Mouse (Mus musculus): ENCODE data around the gene Gm20661. TPM values are rescaled to one million over a fixed set of nuclear protein-coding genes. Genes with fewer than 3 reads are reported as not detected.

Gene Gm20661
- polyA plus RNA-seq, 1 experiment from 2014 or later: 3.4 TPM

- Histone ChIP-seq H3K4me1 (replicated peaks; ENCODE audit: control insufficient read depth, insufficient read depth, low read length) (peaks cover 10% of the 10 kb centered on the region), H3K9me3 (ENCODE audit: control insufficient read depth, low read length) (no peaks in the 10 kb centered on the region), H3K4me3 (ENCODE audit: low read length) (no peak overlapping the region), H3K9ac (ENCODE audit: low read length) (no peak overlapping the region), H3K4me2 (ENCODE audit: low read depth, low read length) (no peak overlapping the region), H3K36me3 (ENCODE audit: control insufficient read depth, insufficient read depth, low read length) (no peaks in the 10 kb centered on the region), H3K27me3 (ENCODE audit: control insufficient read depth, insufficient read depth, low read depth, low read length) (no peaks in the 10 kb centered on the region), H3K27ac (ENCODE audit: low read length) (no peak overlapping the region)
- ATAC-seq (ENCODE audit: low read depth): no peak
- WGBS: 58% methylated on average over 3 of the region's 3 CpGs
Measured at GRCm38 (mm10) chr9:107987950-107988349, 5.1 kb downstream of the Gm20661 start.

DNA sequence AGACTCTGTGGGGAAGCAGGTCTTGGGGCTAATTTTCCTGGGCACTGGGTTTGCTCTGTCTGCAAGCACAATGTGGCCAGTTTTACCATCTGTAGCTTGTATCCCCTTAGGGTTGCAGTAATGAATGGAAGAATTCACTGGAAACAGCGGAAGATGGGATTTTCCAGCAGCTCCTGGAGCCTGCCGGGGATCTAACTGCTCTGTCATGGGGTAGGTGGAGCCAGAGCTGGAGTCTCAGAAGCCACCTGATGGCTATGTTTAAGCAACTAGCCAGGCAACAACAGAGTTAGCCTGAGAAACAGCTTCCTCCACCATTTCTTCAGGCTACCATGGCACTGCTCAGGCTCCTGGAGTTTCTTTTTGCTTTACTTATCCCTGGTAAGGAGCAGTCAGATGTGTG, 9.3 kb downstream of the Gm20661 start, which contains the start of gene Cdhr4:
TSS of gene Cdhr4 (plus strand) at position 301 of the 400 bp plus-strand sequence.
- 68% methylated on average over 2 of the region's 2 CpGs for WGBS
- Histone ChIP-seq H3K9ac (ENCODE audit: low read length) (no peak within 1 kb of the TSS), H3K36me3 (ENCODE audit: control insufficient read depth, insufficient read depth, low read length) (no peaks in the 10 kb centered on the region), H3K27ac (ENCODE audit: low read length) (no peak within 1 kb of the TSS), H3K4me3 (ENCODE audit: low read length) (no peak within 1 kb of the TSS), H3K4me1 (replicated peaks; ENCODE audit: control insufficient read depth, insufficient read depth, low read length) (no peaks in the 10 kb centered on the region), H3K9me3 (ENCODE audit: control insufficient read depth, low read length) (no peaks in the 10 kb centered on the region), H3K4me2 (ENCODE audit: low read depth, low read length) (no peak within 1 kb of the TSS), H3K27me3 (ENCODE audit: control insufficient read depth, insufficient read depth, low read depth, low read length) (no peaks in the 10 kb centered on the region)
- no peak for ATAC-seq (ENCODE audit: low read depth)

DNA sequence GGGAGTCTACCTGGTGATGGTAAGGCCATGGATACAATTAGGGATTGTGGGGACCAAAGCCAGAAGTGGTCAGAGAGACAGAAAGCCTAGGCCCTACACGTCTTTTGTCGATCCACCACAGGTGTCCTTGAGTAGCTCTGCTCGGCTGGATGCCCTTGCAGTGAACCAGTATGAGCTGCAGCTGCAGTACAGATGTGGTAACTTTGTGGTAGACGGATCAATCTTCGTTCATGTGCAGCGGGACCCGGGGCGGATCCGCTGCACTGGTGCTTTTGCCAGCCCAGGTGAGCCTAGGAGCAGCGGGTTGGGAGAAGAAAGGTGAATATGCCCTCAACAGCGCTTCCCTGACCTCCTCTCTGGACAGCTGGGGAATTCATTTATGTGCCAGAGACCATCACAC, 10.2 kb downstream of the Gm20661 start:
- no peak for ATAC-seq (ENCODE audit: low read depth)
- Histone ChIP-seq H3K27ac (ENCODE audit: low read length) (no peak overlapping the region), H3K9ac (ENCODE audit: low read length) (no peak overlapping the region), H3K9me3 (ENCODE audit: control insufficient read depth, low read length) (no peaks in the 10 kb centered on the region), H3K27me3 (ENCODE audit: control insufficient read depth, insufficient read depth, low read depth, low read length) (no peaks in the 10 kb centered on the region), H3K4me3 (ENCODE audit: low read length) (no peak overlapping the region), H3K36me3 (ENCODE audit: control insufficient read depth, insufficient read depth, low read length) (no peaks in the 10 kb centered on the region), H3K4me2 (ENCODE audit: low read depth, low read length) (no peak overlapping the region), H3K4me1 (replicated peaks; ENCODE audit: control insufficient read depth, insufficient read depth, low read length) (no peaks in the 10 kb centered on the region)
- WGBS: 88% methylated on average over 11 of the region's 11 CpGs

- ATAC-seq (ENCODE audit: low read depth): no peak
- Histone ChIP-seq H3K27ac (ENCODE audit: low read length) (no peak overlapping the region), H3K4me2 (ENCODE audit: low read depth, low read length) (no peak overlapping the region), H3K4me1 (replicated peaks; ENCODE audit: control insufficient read depth, insufficient read depth, low read length) (no peaks in the 10 kb centered on the region), H3K36me3 (ENCODE audit: control insufficient read depth, insufficient read depth, low read length) (no peaks in the 10 kb centered on the region), H3K4me3 (ENCODE audit: low read length) (no peak overlapping the region), H3K9me3 (ENCODE audit: control insufficient read depth, low read length) (no peaks in the 10 kb centered on the region), H3K9ac (ENCODE audit: low read length) (no peak overlapping the region), H3K27me3 (ENCODE audit: control insufficient read depth, insufficient read depth, low read depth, low read length) (no peaks in the 10 kb centered on the region)
- 38% methylated on average over 2 of the region's 2 CpGs for WGBS
Measured at GRCm38 (mm10) chr9:107994464-107994863, 11.6 kb downstream of the Gm20661 start.

- H3K27me3 ChIP-seq (ENCODE audit: control insufficient read depth, insufficient read depth, low read depth, low read length): no peaks in the 10 kb centered on the region
- H3K4me1 ChIP-seq (replicated peaks; ENCODE audit: control insufficient read depth, insufficient read depth, low read length): no peaks in the 10 kb centered on the region
- no peak overlapping the region for H3K4me3 ChIP-seq (ENCODE audit: low read length)
- ATAC-seq (ENCODE audit: low read depth): no peak
- H3K4me2 ChIP-seq (ENCODE audit: low read depth, low read length): no peak overlapping the region
- no peak overlapping the region for H3K9ac ChIP-seq (ENCODE audit: low read length)
- H3K36me3 ChIP-seq (ENCODE audit: control insufficient read depth, insufficient read depth, low read length): no peaks in the 10 kb centered on the region
- no peaks in the 10 kb centered on the region for H3K9me3 ChIP-seq (ENCODE audit: control insufficient read depth, low read length)
- WGBS: 93% methylated on average over 21 of the region's 21 CpGs
- no peak overlapping the region for H3K27ac ChIP-seq (ENCODE audit: low read length)
Measured at GRCm38 (mm10) chr9:107995513-107995912, 12.7 kb downstream of the Gm20661 start.

- Histone ChIP-seq H3K27ac (ENCODE audit: low read length) (no peak within 1 kb of the TSS), H3K27me3 (ENCODE audit: control insufficient read depth, insufficient read depth, low read depth, low read length) (no peaks in the 10 kb centered on the region), H3K9ac (ENCODE audit: low read length) (no peak within 1 kb of the TSS), H3K4me3 (ENCODE audit: low read length) (no peak within 1 kb of the TSS), H3K36me3 (ENCODE audit: control insufficient read depth, insufficient read depth, low read length) (no peaks in the 10 kb centered on the region), H3K9me3 (ENCODE audit: control insufficient read depth, low read length) (no peaks in the 10 kb centered on the region), H3K4me2 (ENCODE audit: low read depth, low read length) (no peak within 1 kb of the TSS), H3K4me1 (replicated peaks; ENCODE audit: control insufficient read depth, insufficient read depth, low read length) (no peaks in the 10 kb centered on the region)
- ATAC-seq (ENCODE audit: low read depth): no peak
- WGBS: 83% methylated on average over 5 of the region's 5 CpGs
Measured at GRCm38 (mm10) chr9:107996049-107996448, 13.2 kb downstream of the Gm20661 start, which contains the start of gene Gm20662. Gm20662 (plus strand) TSS chr9:107996349.

GRCm38 (mm10) chr9:108001922-108002770, 19.3 kb downstream of the Gm20661 start, which contains the start of gene Ip6k1:
Ip6k1 (plus strand) TSS chr9:108002501.
- Histone ChIP-seq H3K9me3 (ENCODE audit: control insufficient read depth, low read length) (no peaks in the 10 kb centered on the region), H3K36me3 (ENCODE audit: control insufficient read depth, insufficient read depth, low read length) (no peaks in the 10 kb centered on the region), H3K4me3 (ENCODE audit: low read length) (peak within 1 kb of the TSS; percentile 99), H3K4me2 (ENCODE audit: low read depth, low read length) (peak within 1 kb of the TSS; percentile 69), H3K27ac (ENCODE audit: low read length) (peak within 1 kb of the TSS; percentile 94), H3K4me1 (replicated peaks; ENCODE audit: control insufficient read depth, insufficient read depth, low read length) (peaks cover 14% of the 10 kb centered on the region), H3K27me3 (ENCODE audit: control insufficient read depth, insufficient read depth, low read depth, low read length) (no peaks in the 10 kb centered on the region), H3K9ac (ENCODE audit: low read length) (peak within 1 kb of the TSS; percentile 100)
- ATAC-seq (ENCODE audit: low read depth): peak; percentile 100
- under 1% methylated on average over 51 of the region's 51 CpGs for WGBS

- Histone ChIP-seq H3K27ac (ENCODE audit: low read length) (peak overlapping the region; percentile 94), H3K9ac (ENCODE audit: low read length) (peak overlapping the region; percentile 100), H3K27me3 (ENCODE audit: control insufficient read depth, insufficient read depth, low read depth, low read length) (no peaks in the 10 kb centered on the region), H3K36me3 (ENCODE audit: control insufficient read depth, insufficient read depth, low read length) (no peaks in the 10 kb centered on the region), H3K9me3 (ENCODE audit: control insufficient read depth, low read length) (no peaks in the 10 kb centered on the region), H3K4me3 (ENCODE audit: low read length) (peak overlapping the region; percentile 99), H3K4me1 (replicated peaks; ENCODE audit: control insufficient read depth, insufficient read depth, low read length) (peaks cover 15% of the 10 kb centered on the region), H3K4me2 (ENCODE audit: low read depth, low read length) (peak overlapping the region; percentile 66)
- peak; percentile 34; the same call in 1 of the 2 replicates for ATAC-seq (ENCODE audit: low read depth)
- WGBS: under 1% methylated on average over 50 of the region's 50 CpGs
Measured at GRCm38 (mm10) chr9:108002778-108003530, 20.1 kb downstream of the Gm20661 start.

- Histone ChIP-seq H3K4me1 (replicated peaks; ENCODE audit: control insufficient read depth, insufficient read depth, low read length) (peaks cover 19% of the 10 kb centered on the region), H3K9me3 (ENCODE audit: control insufficient read depth, low read length) (no peaks in the 10 kb centered on the region), H3K27ac (ENCODE audit: low read length) (peak overlapping the region; percentile 94), H3K4me3 (ENCODE audit: low read length) (peak overlapping the region; percentile 99), H3K4me2 (ENCODE audit: low read depth, low read length) (peak overlapping the region; percentile 66), H3K9ac (ENCODE audit: low read length) (peak overlapping the region; percentile 100), H3K27me3 (ENCODE audit: control insufficient read depth, insufficient read depth, low read depth, low read length) (no peaks in the 10 kb centered on the region), H3K36me3 (ENCODE audit: control insufficient read depth, insufficient read depth, low read length) (no peaks in the 10 kb centered on the region)
- 13% methylated on average over 8 of the region's 8 CpGs for WGBS
- no peak for ATAC-seq (ENCODE audit: low read depth)
Measured at GRCm38 (mm10) chr9:108003531-108003890, 20.7 kb downstream of the Gm20661 start.

Data from lung, embryonic 16.5 days (tissue).